Mouse (Mus musculus) brain, embryonic 14.5 days (tissue): ENCODE data around the gene Lrig1.

ENCODE experiments used
- CTCF ChIP-seq: fragments of 200-500 bp; IDR thresholded peaks from 2 replicates; pipeline ENCODE4 v1.5.1; 2012; ENCODE audit warnings: inconsistent platforms, mild to moderate bottlenecking, moderate library complexity, borderline replicate concordance; ENCODE audit not compliant: insufficient read depth, insufficient read length; ENCODE audit errors: extremely low read depth
- POLR2A ChIP-seq: fragments of 200-500 bp; IDR thresholded peaks from 2 replicates; pipeline ENCODE4 v1.6.1; 2012; ENCODE audit warnings: mild to moderate bottlenecking, inconsistent platforms, borderline replicate concordance; ENCODE audit not compliant: poor library complexity, insufficient read depth, insufficient read length, severe bottlenecking; ENCODE audit errors: extremely low read depth

- TF ChIP-seq CTCF (no peak), POLR2A (no peak)
Observed at GRCm38 (mm10) chr6:94620801-94621301, 79.1 kb downstream of the Lrig1 start.
